Mouse (Mus musculus) MEL (cell line): ENCODE data around the gene Prkg2. TPM values are rescaled to one million over a fixed set of nuclear protein-coding genes. Genes with fewer than 3 reads are reported as not detected.

Experiments used
- DNase-seq: peaks from one replicate; pipeline ENCODE4 v3.0.0; 2011; ENCODE audit warnings: low read depth, low spot score
- H3K27ac ChIP-seq: 2 replicates; pipeline ENCODE4 v1.5.1; 2012; ENCODE audit warnings: low read depth, mild to moderate bottlenecking, control low read depth, low read length, moderate library complexity; ENCODE audit not compliant: control insufficient read depth
- H3K27me3 ChIP-seq, 2 experiments: fragments of 150-350 bp in 1 of 2; sonication (generic) in 1 of 2; 2 replicates each; pipeline ENCODE4 v1.6.1; 2012; ENCODE audit warnings: low read length in 2 of 2, mild to moderate bottlenecking in 2 of 2, improper control_type of control experiment in 1 of 2, moderate library complexity in 1 of 2; ENCODE audit not compliant: insufficient read depth in 2 of 2, control insufficient read depth in 1 of 2
- H3K36me3 ChIP-seq, 2 experiments: 2 replicates each; pipeline ENCODE4 v1.6.1; 2012 to 2014; ENCODE audit warnings: low read length in 2 of 2, improper control_type of control experiment in 1 of 2, inconsistent platforms in 1 of 2, mild to moderate bottlenecking in 1 of 2; ENCODE audit not compliant: insufficient read depth in 2 of 2, control insufficient read depth in 1 of 2
- H3K4me1 ChIP-seq, 2 experiments: fragments of 150-350 bp in 1 of 2; sonication (generic) in 1 of 2; 2 replicates each; pipeline ENCODE4 v1.6.1; 2012; ENCODE audit warnings: low read length in 2 of 2, improper control_type of control experiment in 1 of 2, mild to moderate bottlenecking in 1 of 2; ENCODE audit not compliant: insufficient read depth in 2 of 2, control insufficient read depth in 1 of 2
- H3K4me3 ChIP-seq, 2 experiments: fragments of 150-350 bp in 1 of 2; sonication (generic) in 1 of 2; 2 replicates each; pipeline ENCODE4 v1.5.1; 2012; ENCODE audit warnings: low read depth in 2 of 2, low read length in 2 of 2, mild to moderate bottlenecking in 2 of 2, moderate library complexity in 2 of 2, control low read depth in 1 of 2, improper control_type of control experiment in 1 of 2; ENCODE audit not compliant: control insufficient read depth in 1 of 2, insufficient read depth in 1 of 2
- H3K79me2 ChIP-seq: 2 replicates; pipeline ENCODE4 v1.6.1; 2012; ENCODE audit warnings: mild to moderate bottlenecking, low read length, moderate library complexity; ENCODE audit not compliant: control insufficient read depth, poor library complexity, insufficient read depth
- H3K9ac ChIP-seq: 2 replicates; pipeline ENCODE4 v1.6.1; 2012; ENCODE audit warnings: low read depth, mild to moderate bottlenecking, control low read depth, low read length, moderate library complexity; ENCODE audit not compliant: control insufficient read depth, poor library complexity, severe bottlenecking
- H3K9me3 ChIP-seq: fragments of 150-350 bp; sonication (generic); replicated peaks from 2 replicates; pipeline ENCODE4 v1.6.1; 2012; ENCODE audit warnings: mild to moderate bottlenecking, low read length, improper control_type of control experiment, moderate library complexity; ENCODE audit not compliant: insufficient read depth
- BHLHE40 ChIP-seq: IDR thresholded peaks from 2 replicates; pipeline ENCODE4 v1.6.1; 2012; ENCODE audit warnings: low read depth, mild to moderate bottlenecking, inconsistent platforms, low read length, improper control_type of control experiment, borderline replicate concordance
- CHD1 ChIP-seq: IDR thresholded peaks from 2 replicates; pipeline ENCODE4 v1.6.1; 2012; ENCODE audit warnings: low read depth, mild to moderate bottlenecking, inconsistent platforms, low read length, improper control_type of control experiment
- CHD2 ChIP-seq: IDR thresholded peaks from 2 replicates; pipeline ENCODE4 v1.6.1; 2011; ENCODE audit warnings: low read length, improper control_type of control experiment
- CTCF ChIP-seq, 3 experiments: IDR thresholded peaks in 2 of 3; conservative IDR thresholded peaks in 1 of 3; 2 replicates each; pipeline ENCODE4 v1.5.1; 2011 to 2012; ENCODE audit warnings: low read length in 3 of 3, low read depth in 2 of 3, mild to moderate bottlenecking in 2 of 3, improper control_type of control experiment in 1 of 3, inconsistent platforms in 1 of 3, mixed read lengths in 1 of 3, moderate library complexity in 1 of 3; ENCODE audit not compliant: control insufficient read depth in 1 of 3, insufficient read depth in 1 of 3, poor library complexity in 1 of 3, severe bottlenecking in 1 of 3
- ELF1 ChIP-seq: IDR thresholded peaks from 2 replicates; pipeline ENCODE4 v1.6.1; 2014; ENCODE audit warnings: low read depth, mild to moderate bottlenecking, inconsistent platforms, low read length, improper control_type of control experiment, moderate library complexity
- ETS1 ChIP-seq: IDR thresholded peaks from 2 replicates; pipeline ENCODE4 v1.6.1; 2012; ENCODE audit warnings: low read depth, mild to moderate bottlenecking, inconsistent platforms, low read length, improper control_type of control experiment, moderate library complexity
- GABPA ChIP-seq: IDR thresholded peaks from 2 replicates; pipeline ENCODE4 v1.6.1; 2012; ENCODE audit warnings: low read depth, mild to moderate bottlenecking, inconsistent platforms, low read length, improper control_type of control experiment, moderate library complexity
- GATA1 ChIP-seq: IDR thresholded peaks from 2 replicates; pipeline ENCODE4 v1.6.1; 2011; ENCODE audit warnings: low read depth, low read length, improper control_type of control experiment
- HCFC1 ChIP-seq: IDR thresholded peaks from 2 replicates; pipeline ENCODE4 v1.6.1; 2012; ENCODE audit warnings: low read depth, mild to moderate bottlenecking, inconsistent platforms, low read length, improper control_type of control experiment, moderate library complexity
- JUND ChIP-seq: IDR thresholded peaks from 2 replicates; pipeline ENCODE4 v1.6.1; 2011; ENCODE audit warnings: low read depth, mild to moderate bottlenecking, improper control_type of control experiment, low read length
- MAX ChIP-seq: IDR thresholded peaks from 2 replicates; pipeline ENCODE4 v1.6.1; 2011; ENCODE audit warnings: low read length, improper control_type of control experiment
- MYB ChIP-seq: IDR thresholded peaks from 2 replicates; pipeline ENCODE4 v1.6.1; 2011; ENCODE audit warnings: mild to moderate bottlenecking, low read depth, low read length, improper control_type of control experiment
- NELFE ChIP-seq: IDR thresholded peaks from 2 replicates; pipeline ENCODE4 v1.6.1; 2011; ENCODE audit warnings: low read depth, low read length, improper control_type of control experiment
- POLR2A ChIP-seq, 2 experiments: IDR thresholded peaks; 2 replicates each; pipeline ENCODE4 v1.6.1; 2011 to 2012; ENCODE audit warnings: low read length in 2 of 2, mild to moderate bottlenecking in 2 of 2, control low read depth in 1 of 2, improper control_type of control experiment in 1 of 2, low read depth in 1 of 2, moderate library complexity in 1 of 2; ENCODE audit not compliant: control insufficient read depth in 1 of 2, insufficient read depth in 1 of 2, poor library complexity in 1 of 2
- POLR2AphosphoS2 ChIP-seq: IDR thresholded peaks from 2 replicates; pipeline ENCODE4 v1.6.1; 2011; ENCODE audit warnings: low read length, improper control_type of control experiment
- RAD21 ChIP-seq: IDR thresholded peaks from 2 replicates; pipeline ENCODE4 v1.6.1; 2011; ENCODE audit warnings: mild to moderate bottlenecking, low read depth, low read length, improper control_type of control experiment
- RCOR1 ChIP-seq: IDR thresholded peaks from 2 replicates; pipeline ENCODE4 v1.6.1; 2012; ENCODE audit warnings: low read depth, mild to moderate bottlenecking, inconsistent platforms, low read length, improper control_type of control experiment
- SIN3A ChIP-seq: IDR thresholded peaks from 2 replicates; pipeline ENCODE4 v1.6.1; 2012; ENCODE audit warnings: low read length, improper control_type of control experiment, inconsistent platforms
- TAL1 ChIP-seq: IDR thresholded peaks from 2 replicates; pipeline ENCODE4 v1.6.1; 2012; ENCODE audit warnings: mild to moderate bottlenecking, inconsistent platforms, low read length, moderate library complexity, mixed read lengths
- TBP ChIP-seq: IDR thresholded peaks from 2 replicates; pipeline ENCODE4 v1.8.0; 2011; ENCODE audit warnings: low read depth, low read length, improper control_type of control experiment
- TCF12 ChIP-seq: IDR thresholded peaks from 2 replicates; pipeline ENCODE4 v1.6.1; 2014; ENCODE audit warnings: low read depth, mild to moderate bottlenecking, inconsistent platforms, low read length, improper control_type of control experiment, moderate library complexity
- ZC3H11A ChIP-seq: IDR thresholded peaks from 2 replicates; pipeline ENCODE4 v1.6.1; 2012; ENCODE audit warnings: low read depth, mild to moderate bottlenecking, inconsistent platforms, low read length, improper control_type of control experiment
- ZMIZ1 ChIP-seq: IDR thresholded peaks from 2 replicates; pipeline ENCODE4 v1.6.1; 2012; ENCODE audit warnings: low read depth, mild to moderate bottlenecking, inconsistent platforms, low read length, improper control_type of control experiment, moderate library complexity
- ZNF384 ChIP-seq: IDR thresholded peaks from 2 replicates; pipeline ENCODE4 v1.6.1; 2012; ENCODE audit warnings: low read depth, mild to moderate bottlenecking, inconsistent platforms, low read length, improper control_type of control experiment
- polyA plus RNA-seq, 2 experiments: library from polyadenylated mRNA; stranded (reverse) in 1 of 2; unstranded in 1 of 2; fragments of >175 nt in 1 of 2; fragments of >200 nt in 1 of 2; gene quantifications; 2 replicates each; pipeline versions ENCODE4 v1.2.1 to v1.2.4; 2012; ENCODE audit warnings: low replicate concordance in 2 of 2, low read depth in 1 of 2; ENCODE audit not compliant: insufficient read length in 2 of 2, insufficient read depth in 1 of 2, missing spikeins in 1 of 2
- total RNA-seq: library from RNA; depleted of rRNA; stranded (reverse); fragments of 300-350 nt; gene quantifications from 2 replicates; pipeline ENCODE4 v1.2.3, GENCODE M21; 2012

Prkg2 gene
- total and polyA plus RNA-seq, 3 experiments = not detected

- H3K79me2 ChIP-seq = no peaks in the 10 kb centered on the region
- no peak overlapping the region for H3K4me3 ChIP-seq
- DNase-seq = no peak
- no peaks in the 10 kb centered on the region for H3K36me3 ChIP-seq
- no peak overlapping the region for H3K27ac ChIP-seq
- TF ChIP-seq GABPA = no peak
- TF ChIP-seq ZC3H11A = no peak
- no peak for TF ChIP-seq RAD21
- TF ChIP-seq MYB = no peak
- no peak for TF ChIP-seq GATA1
- TF ChIP-seq MAX = no peak
- TF ChIP-seq TBP = no peak
- no peak for TF ChIP-seq CHD1
- no peak for TF ChIP-seq RCOR1
- no peak for TF ChIP-seq BHLHE40
- TF ChIP-seq ETS1 = no peak
- TF ChIP-seq POLR2A (IDR thresholded peaks at IDR 0.05; ENCODE audit: control insufficient read depth in 1 of 2, insufficient read depth in 1 of 2, low read depth in 1 of 2, low read length in 2 of 2, poor library complexity in 1 of 2) = no peak
- no peak for TF ChIP-seq ELF1
- TF ChIP-seq HCFC1 = no peak
- no peak for TF ChIP-seq CTCF (IDR thresholded peaks at IDR 0.05 in 2 of 3, conservative IDR thresholded peaks at IDR 0.05 in 1 of 3; ENCODE audit: control insufficient read depth in 1 of 3, insufficient read depth in 1 of 3, low read depth in 2 of 3, low read length in 3 of 3, poor library complexity in 1 of 3, severe bottlenecking in 1 of 3)
- no peaks in the 10 kb centered on the region for H3K27me3 ChIP-seq
- no peaks in the 10 kb centered on the region for H3K4me1 ChIP-seq
- H3K9ac ChIP-seq = no peak overlapping the region
- no peaks in the 10 kb centered on the region for H3K9me3 ChIP-seq
Observed at GRCm38 (mm10) chr5:98937879-98938278, 99.3 kb downstream of the Prkg2 start.

- no peak for TF ChIP-seq ZNF384
- no peak for TF ChIP-seq SIN3A
- TF ChIP-seq RCOR1 = no peak
- no peaks in the 10 kb centered on the region for H3K79me2 ChIP-seq
- no peaks in the 10 kb centered on the region for H3K4me1 ChIP-seq
- no peaks in the 10 kb centered on the region for H3K36me3 ChIP-seq
- H3K4me3 ChIP-seq = no peak overlapping the region
- DNase-seq = no peak
- H3K27ac ChIP-seq = no peak overlapping the region
- no peak overlapping the region for H3K9ac ChIP-seq
- H3K27me3 ChIP-seq = no peaks in the 10 kb centered on the region
- H3K9me3 ChIP-seq = no peaks in the 10 kb centered on the region
Observed at GRCm38 (mm10) chr5:98936650-98937049, 100.5 kb downstream of the Prkg2 start.

- no peak overlapping the region for H3K27ac ChIP-seq
- no peak for DNase-seq
- no peaks in the 10 kb centered on the region for H3K4me1 ChIP-seq
- no peaks in the 10 kb centered on the region for H3K36me3 ChIP-seq
- TF ChIP-seq NELFE = no peak
- no peak for TF ChIP-seq ZMIZ1
- no peak for TF ChIP-seq RCOR1
- TF ChIP-seq TCF12 = no peak
- no peak for TF ChIP-seq JUND
- TF ChIP-seq CHD2 = no peak
- TF ChIP-seq RAD21 = no peak
- TF ChIP-seq GATA1 = no peak
- no peak for TF ChIP-seq POLR2AphosphoS2
- no peak for TF ChIP-seq TAL1
- TF ChIP-seq CHD1 = no peak
- TF ChIP-seq TBP = no peak
- no peak for TF ChIP-seq BHLHE40
- no peak overlapping the region for H3K4me3 ChIP-seq
- H3K9me3 ChIP-seq = no peaks in the 10 kb centered on the region
- no peaks in the 10 kb centered on the region for H3K27me3 ChIP-seq
- H3K9ac ChIP-seq = no peak overlapping the region
- H3K79me2 ChIP-seq = no peaks in the 10 kb centered on the region
Observed at GRCm38 (mm10) chr5:98935930-98936329, 101.2 kb downstream of the Prkg2 start.
